17 mouse cellular contexts compared by ENCODE assay signal in the genomic region with DNA sequence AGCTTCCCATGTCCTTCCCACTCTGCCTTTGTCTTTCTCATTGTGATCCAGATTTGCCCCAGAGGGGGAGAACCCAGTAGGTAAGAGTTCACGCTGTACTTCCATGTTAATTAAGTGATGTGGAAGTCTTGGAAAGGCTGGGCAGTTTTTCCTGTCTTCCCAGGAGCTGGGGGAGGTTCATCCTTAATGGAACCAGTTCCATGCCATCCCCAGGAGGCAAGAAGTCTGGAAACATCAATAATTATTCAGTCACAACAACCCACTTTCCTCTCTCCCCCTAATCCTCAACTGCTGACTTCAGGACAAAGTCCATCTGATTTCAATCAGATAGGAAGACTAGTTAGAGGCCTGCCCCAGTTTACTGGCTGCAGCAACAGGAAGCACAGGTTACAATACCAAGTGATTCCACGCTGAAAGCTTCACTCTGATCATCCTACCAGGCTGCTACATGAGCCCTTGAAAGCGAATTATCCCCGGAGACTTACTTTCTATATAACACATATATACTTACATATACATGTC.
"Had no signal": no experiment of that assay in that cellular context is flagged by ENCODE, and none has a peak within 500 bp of the region (broad histone marks: within the 10 kb centered on the region; RNA-seq: fewer than 3 reads in every experiment).

No protein-coding gene starts in this region.

- ATAC-seq: liver, postnatal 0 days; lung, postnatal 0 days had no signal

- H3K27ac ChIP-seq: kidney, embryonic 15.5 days; limb, embryonic 12.5 days; limb, embryonic 15.5 days; liver, embryonic 14.5 days; macrophage; midbrain, embryonic 10.5 days had no signal

- H3K4me2 ChIP-seq: kidney, embryonic 15.5 days; limb, embryonic 12.5 days; limb, embryonic 15.5 days; liver, embryonic 11.5 days; lung, embryonic 14.5 days had no signal

- H3K27me3 ChIP-seq: kidney, embryonic 15.5 days; limb, embryonic 12.5 days; limb, embryonic 15.5 days had no signal

- H3K4me1 ChIP-seq: kidney, embryonic 15.5 days; limb, embryonic 12.5 days; limb, embryonic 15.5 days; midbrain, embryonic 10.5 days had no signal

- H3K36me3 ChIP-seq: kidney, embryonic 15.5 days; limb, embryonic 12.5 days; limb, embryonic 15.5 days; midbrain, embryonic 10.5 days had no signal

- DNase-seq: kidney, adult 8-10 months; kidney, postnatal 10 days; kidney, postnatal 36 days; layer of hippocampus, postnatal 36 days; liver, postnatal 0 days; lung, embryonic 14.5 days; midbrain, embryonic 14.5 days; thymus, adult 18-20 months; thymus, postnatal 36 days had no signal

- H3K4me3 ChIP-seq: kidney, embryonic 15.5 days; limb, embryonic 12.5 days; limb, embryonic 15.5 days; midbrain, embryonic 10.5 days had no signal

- H3K9me3 ChIP-seq: kidney, embryonic 15.5 days; limb, embryonic 12.5 days; limb, embryonic 15.5 days; midbrain, embryonic 10.5 days had no signal

- H3K9ac ChIP-seq: kidney, embryonic 15.5 days; limb, embryonic 12.5 days; limb, embryonic 15.5 days; liver, embryonic 14.5 days; liver, postnatal 0 days; lung, embryonic 14.5 days had no signal
